Mouse (Mus musculus) hindbrain, embryonic 14.5 days (tissue): ENCODE results near the gene Otogl. TPM values are rescaled to one million over a fixed set of nuclear protein-coding genes. Genes with fewer than 3 reads are reported as not detected.

Source experiments
- ATAC-seq: fragments of 200-750 bp; cut with Nextera tagmentation; 2 replicates; pipeline ENCODE4 v1.8.0; 2017; ENCODE audit warnings: moderate number of reproducible peaks, mild to moderate bottlenecking, moderate TSS enrichment, moderate library complexity; ENCODE audit not compliant: low FRiP score
- DNase-seq: peaks from one replicate; pipeline ENCODE4 v3.0.0-alpha.2; 2015; ENCODE audit warnings: low spot score
- H3K27ac ChIP-seq: fragments of 300-500 bp; sonication (generic); 2 replicates; pipeline ENCODE4 v1.5.1; 2014; ENCODE audit warnings: mild to moderate bottlenecking, moderate library complexity
- H3K27me3 ChIP-seq: fragments of 300-500 bp; sonication (generic); 2 replicates; pipeline ENCODE4 v1.6.1; 2014; ENCODE audit warnings: mild to moderate bottlenecking, low read length, mixed read lengths; ENCODE audit not compliant: control insufficient read depth, insufficient read depth
- H3K36me3 ChIP-seq: fragments of 300-500 bp; sonication (generic); replicated peaks from 2 replicates; pipeline ENCODE4 v1.6.1; 2014; ENCODE audit not compliant: control insufficient read depth, insufficient read depth
- H3K4me1 ChIP-seq: fragments of 300-500 bp; sonication (generic); replicated peaks from 2 replicates; pipeline ENCODE4 v1.6.1; 2014; ENCODE audit warnings: antibody characterized with exemption, low read length, mixed read lengths; ENCODE audit not compliant: control insufficient read depth, insufficient read depth
- H3K4me2 ChIP-seq: fragments of 300-500 bp; sonication (generic); replicated peaks from 2 replicates; pipeline ENCODE4 v1.6.1; 2014; ENCODE audit warnings: mild to moderate bottlenecking, moderate library complexity
- H3K4me3 ChIP-seq: fragments of 300-500 bp; sonication (generic); replicated peaks from 2 replicates; pipeline ENCODE4 v1.5.1; 2014; ENCODE audit warnings: mild to moderate bottlenecking, low read length
- H3K9ac ChIP-seq: fragments of 300-500 bp; sonication (generic); 2 replicates; pipeline ENCODE4 v1.6.1; 2014
- H3K9me3 ChIP-seq: fragments of 300-500 bp; sonication (generic); 2 replicates; pipeline ENCODE4 v1.6.1; 2016; ENCODE audit warnings: low read length; ENCODE audit not compliant: control insufficient read depth
- WGBS: fragments of 180-500 bp; shearing (Covaris S2); extraction: QIAGEN DNeasy Blood & Tissue Kit; methylation state at CpG from one replicate; pipeline ENCODE4 v1.1.7; 2014; 5-methylcytosine and 5-hydroxymethylcytosine counted together
- polyA plus RNA-seq: library from polyadenylated mRNA; unstranded; fragments of >200 nt; fragmentation: Nextera tagmentation; extraction: Ambion mirVana; gene quantifications from 2 replicates; pipeline ENCODE4 v1.2.1, GENCODE M21; 2014

Otogl gene
- polyA plus RNA-seq, 1 experiment from 2014 or later, result 0.05 TPM

GRCm38 (mm10) chr10:107940302-107940701 is 28.4 kb upstream of the Otogl start:
- Histone ChIP-seq H3K4me1 (no peaks in the 10 kb centered on the region), H3K4me2 (no peak overlapping the region), H3K4me3 (no peak overlapping the region), H3K36me3 (no peaks in the 10 kb centered on the region), H3K27ac (no peak overlapping the region), H3K9ac (no peak overlapping the region), H3K9me3 (no peaks in the 10 kb centered on the region), H3K27me3 (no peaks in the 10 kb centered on the region)
- ATAC-seq, result no peak
- no peak for DNase-seq
- WGBS, result 81% methylated on average over 6 of the region's 6 CpGs

- Histone ChIP-seq H3K9ac (no peak overlapping the region), H3K4me2 (no peak overlapping the region), H3K27me3 (no peaks in the 10 kb centered on the region), H3K36me3 (no peaks in the 10 kb centered on the region), H3K27ac (no peak overlapping the region), H3K4me1 (no peaks in the 10 kb centered on the region), H3K4me3 (no peak overlapping the region), H3K9me3 (no peaks in the 10 kb centered on the region)
- WGBS, result 85% methylated on average over 6 of the region's 6 CpGs
- ATAC-seq (no peak), DNase-seq (no peak)
These were observed 27.9 kb upstream of the Otogl start for GRCm38 (mm10) chr10:107939821-107940220.

- Histone ChIP-seq H3K9me3 (no peaks in the 10 kb centered on the region), H3K27ac (no peak overlapping the region), H3K36me3 (no peaks in the 10 kb centered on the region), H3K9ac (no peak overlapping the region), H3K4me2 (no peak overlapping the region), H3K27me3 (no peaks in the 10 kb centered on the region), H3K4me1 (no peaks in the 10 kb centered on the region), H3K4me3 (no peak overlapping the region)
- DNase-seq (no peak), ATAC-seq (no peak)
- 87% methylated on average over 3 of the region's 3 CpGs for WGBS
These were observed 22.1 kb upstream of the Otogl start for GRCm38 (mm10) chr10:107934055-107934454.

- Histone ChIP-seq H3K9ac (no peak overlapping the region), H3K4me3 (no peak overlapping the region), H3K4me2 (no peak overlapping the region), H3K4me1 (no peaks in the 10 kb centered on the region), H3K27ac (no peak overlapping the region), H3K36me3 (no peaks in the 10 kb centered on the region), H3K9me3 (no peaks in the 10 kb centered on the region), H3K27me3 (no peaks in the 10 kb centered on the region)
- no peak for ATAC-seq
- no peak for DNase-seq
- 87% methylated on average over 1 of the region's 1 CpGs for WGBS
These were observed 21.6 kb upstream of the Otogl start for GRCm38 (mm10) chr10:107933527-107933926.

GRCm38 (mm10) chr10:107931833-107932828 is 20.2 kb upstream of the Otogl start:
- Histone ChIP-seq H3K27ac (0 out of 2 replicates have a peak overlapping the region, but pooled peaks have one; percentile 1), H3K4me1 (no peaks in the 10 kb centered on the region), H3K9me3 (no peaks in the 10 kb centered on the region), H3K4me2 (peak overlapping the region; percentile 11; the same call in 1 of the 2 replicates), H3K9ac (no peak overlapping the region), H3K36me3 (no peaks in the 10 kb centered on the region), H3K27me3 (no peaks in the 10 kb centered on the region), H3K4me3 (no peak overlapping the region)
- peak; percentile 67 for DNase-seq
- peak; percentile 53; the same call in 1 of the 2 replicates for ATAC-seq
- WGBS, result 20% methylated on average over 9 of the region's 10 CpGs

- Histone ChIP-seq H3K4me2 (no peak overlapping the region), H3K9me3 (no peaks in the 10 kb centered on the region), H3K27me3 (no peaks in the 10 kb centered on the region), H3K9ac (no peak overlapping the region), H3K4me3 (no peak overlapping the region), H3K4me1 (no peaks in the 10 kb centered on the region), H3K27ac (no peak overlapping the region), H3K36me3 (no peaks in the 10 kb centered on the region)
- 60% methylated on average over 7 of the region's 7 CpGs for WGBS
- ATAC-seq (no peak), DNase-seq (no peak)
These were observed 18.6 kb upstream of the Otogl start for GRCm38 (mm10) chr10:107930471-107931021.

- no peak overlapping the region for H3K4me2 ChIP-seq
- H3K36me3 ChIP-seq, result no peaks in the 10 kb centered on the region
- no peaks in the 10 kb centered on the region for H3K9me3 ChIP-seq
- H3K4me3 ChIP-seq, result no peak overlapping the region
- H3K9ac ChIP-seq, result no peak overlapping the region
- ATAC-seq (no peak), DNase-seq (peak; percentile 59)
- no peaks in the 10 kb centered on the region for H3K27me3 ChIP-seq
- H3K4me1 ChIP-seq, result no peaks in the 10 kb centered on the region
- no peak overlapping the region for H3K27ac ChIP-seq
These were observed 13.4 kb upstream of the Otogl start for GRCm38 (mm10) chr10:107925306-107925705.

GRCm38 (mm10) chr10:107923860-107924259 is 11.9 kb upstream of the Otogl start:
- ATAC-seq (no peak), DNase-seq (no peak)
- Histone ChIP-seq H3K27ac (no peak overlapping the region), H3K4me2 (no peak overlapping the region), H3K36me3 (no peaks in the 10 kb centered on the region), H3K9ac (no peak overlapping the region), H3K4me1 (no peaks in the 10 kb centered on the region), H3K9me3 (no peaks in the 10 kb centered on the region), H3K4me3 (no peak overlapping the region), H3K27me3 (no peaks in the 10 kb centered on the region)
- WGBS, result 63% methylated on average over 2 of the region's 2 CpGs

GRCm38 (mm10) chr10:107922750-107923149 is 10.8 kb upstream of the Otogl start:
- WGBS, result 22% methylated on average over 1 of the region's 1 CpGs
- Histone ChIP-seq H3K4me2 (no peak overlapping the region), H3K36me3 (no peaks in the 10 kb centered on the region), H3K27ac (no peak overlapping the region), H3K9ac (no peak overlapping the region), H3K4me3 (no peak overlapping the region), H3K4me1 (no peaks in the 10 kb centered on the region), H3K9me3 (no peaks in the 10 kb centered on the region), H3K27me3 (no peaks in the 10 kb centered on the region)
- DNase-seq (peak; percentile 64), ATAC-seq (no peak)
